Mouse (Mus musculus): ENCODE measurements around the gene Nostrin. TPM values are rescaled to one million over a fixed set of nuclear protein-coding genes. Genes with fewer than 3 reads are reported as not detected.

Nostrin gene
- polyA plus RNA-seq, 1 experiment from 2014 or later, result 2.6 TPM

DNA sequence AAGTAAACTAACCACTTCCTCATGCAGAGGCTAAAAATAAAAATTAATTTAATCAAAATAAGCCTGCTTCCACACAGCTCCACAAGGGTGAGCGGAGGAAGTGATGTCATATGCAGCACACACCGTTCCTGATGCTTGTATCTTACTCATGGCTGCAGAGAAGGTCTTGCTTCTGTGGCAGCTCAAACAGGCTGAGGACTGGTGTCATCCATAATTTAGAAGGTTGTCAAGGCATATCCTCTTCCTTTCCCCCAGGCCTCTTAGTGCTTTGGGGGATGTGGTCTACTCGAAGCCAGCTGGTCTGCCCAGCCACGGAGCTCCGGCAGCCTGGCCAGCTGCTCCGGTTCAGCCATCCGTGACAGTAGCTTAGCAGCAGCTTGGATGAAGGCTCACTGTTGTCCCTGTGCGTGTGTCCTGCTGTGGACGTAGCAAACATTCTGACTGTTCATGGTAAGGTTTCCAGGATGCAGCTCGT is 6.6 kb upstream of the Nostrin start:
- peak; percentile 10 for DNase-seq (ENCODE audit: low spot score)

DNA sequence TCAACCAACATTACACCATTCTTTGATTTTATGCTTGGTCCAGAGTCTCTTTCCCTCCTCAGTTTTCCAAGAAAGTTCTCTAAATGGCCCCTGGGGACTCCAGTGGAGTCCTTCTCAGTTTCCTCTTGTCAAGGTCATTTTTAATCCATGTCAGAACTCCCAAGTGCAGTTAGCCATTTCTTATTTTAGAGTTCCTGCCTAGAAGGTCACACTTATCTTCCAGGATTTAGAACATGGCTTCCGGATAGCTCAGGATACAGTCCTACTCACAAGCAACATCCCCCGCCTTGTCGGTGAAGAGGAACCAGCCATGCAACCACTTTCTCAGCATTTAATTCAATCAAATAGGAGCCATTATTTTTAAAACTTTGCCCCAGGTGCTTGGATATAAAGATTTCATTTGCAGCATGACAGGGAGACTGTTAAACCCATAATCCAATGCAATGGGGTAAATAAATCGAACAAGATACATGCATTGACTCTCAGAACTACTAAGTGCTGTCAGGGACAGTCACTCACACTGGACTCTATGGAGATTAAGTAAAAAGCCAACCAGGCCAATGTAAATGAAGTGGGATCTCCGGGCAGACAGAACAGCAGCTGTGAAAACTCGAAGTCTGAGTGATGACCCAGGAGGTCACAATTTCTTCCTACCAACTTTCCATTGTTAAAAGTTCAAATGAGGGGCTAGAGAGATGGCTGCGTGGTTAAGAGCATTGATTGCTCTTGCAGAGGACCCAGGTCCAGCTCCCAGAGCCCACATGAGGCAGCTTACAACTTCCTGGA is 6.0 kb upstream of the Nostrin start:
- DNase-seq (ENCODE audit: low spot score), result no peak

DNA sequence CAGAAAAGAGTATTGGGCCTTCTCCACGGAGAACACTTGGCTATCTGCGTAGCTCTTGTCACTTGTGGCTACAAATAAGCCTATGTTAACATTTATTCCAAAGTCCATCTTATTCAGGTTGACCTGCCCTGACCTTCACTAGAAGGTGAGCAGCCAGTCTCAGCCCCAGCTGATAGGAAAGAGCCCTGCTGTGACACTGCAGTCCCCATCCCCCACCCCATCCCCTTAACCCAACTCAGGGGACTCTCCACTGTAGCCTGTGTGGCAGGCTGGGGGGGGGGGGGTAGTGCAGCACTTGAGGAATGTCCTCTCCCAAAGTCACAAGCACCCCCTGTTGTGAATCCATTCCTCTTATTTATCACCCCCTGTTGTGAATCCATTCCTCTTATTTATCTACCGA is 3.6 kb upstream of the Nostrin start:
- DNase-seq (ENCODE audit: low spot score), result no peak

DNA sequence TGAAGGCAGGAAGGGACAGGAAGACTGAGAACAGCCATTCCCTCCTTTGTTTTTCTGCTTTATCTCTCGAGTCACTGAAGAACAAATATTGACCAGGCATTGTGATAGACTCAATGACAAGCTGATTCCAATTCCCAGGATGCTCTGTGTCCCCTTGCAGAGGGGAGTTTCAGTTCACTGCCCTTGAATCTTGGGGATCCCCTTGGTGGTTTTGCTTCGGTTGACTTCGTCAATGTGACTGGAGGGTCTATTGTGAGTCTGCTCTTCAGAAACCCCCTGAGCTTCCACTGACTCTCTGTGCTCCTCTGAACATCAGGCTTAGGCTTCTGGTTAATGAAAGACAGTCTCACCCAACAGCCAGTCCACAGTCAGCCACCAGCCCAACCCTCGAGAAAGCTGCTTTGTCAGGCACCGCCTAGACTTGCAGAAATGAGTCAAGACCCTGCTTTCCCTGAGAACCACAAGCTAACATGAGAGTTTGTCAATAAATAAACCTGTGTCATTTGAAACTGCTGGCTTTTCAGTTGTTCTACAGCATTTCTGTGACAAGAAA is 3.0 kb upstream of the Nostrin start:
- no peak for DNase-seq (ENCODE audit: low spot score)

DNA sequence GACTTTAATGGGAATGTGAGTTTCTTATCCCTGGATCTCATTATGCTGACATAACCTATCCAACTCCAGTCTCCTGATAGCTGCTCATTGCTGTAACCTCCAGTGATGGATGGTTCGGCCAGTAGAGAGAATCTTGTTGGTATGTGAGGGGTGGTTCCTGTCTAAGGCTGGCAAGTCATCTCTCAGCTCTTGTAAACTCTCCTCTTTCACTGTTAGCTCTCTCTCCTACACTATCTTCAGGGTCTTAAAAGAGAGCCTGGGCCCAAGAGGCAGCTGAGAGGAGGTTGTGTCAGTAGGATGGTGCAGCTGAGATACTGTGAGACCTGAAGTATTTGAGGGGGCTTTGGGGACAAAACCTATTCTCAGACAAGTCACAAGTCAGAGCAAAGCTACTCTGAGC is 1.4 kb upstream of the Nostrin start:
- no peak for DNase-seq (ENCODE audit: low spot score)

DNA sequence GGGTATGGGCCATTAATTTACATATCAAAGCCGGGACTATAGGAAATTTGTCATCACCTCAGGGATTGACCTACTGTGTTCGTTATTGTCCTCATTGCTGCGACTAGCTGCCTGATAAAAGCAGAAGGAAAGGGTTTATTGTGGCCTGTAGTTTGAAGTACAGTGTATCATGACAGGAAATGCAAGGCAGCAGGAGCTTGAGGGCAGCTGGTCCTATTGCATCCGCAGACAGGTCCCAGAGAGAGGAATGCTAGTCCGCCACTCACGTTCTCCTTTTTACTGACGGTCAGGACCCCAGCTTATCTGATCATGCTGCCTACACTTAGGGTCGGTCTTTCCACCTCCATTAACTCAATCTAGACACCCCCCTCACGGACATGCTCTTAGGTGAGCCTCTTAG is 663 bp upstream of the Nostrin start:
- no peak for DNase-seq (ENCODE audit: low spot score)

DNA sequence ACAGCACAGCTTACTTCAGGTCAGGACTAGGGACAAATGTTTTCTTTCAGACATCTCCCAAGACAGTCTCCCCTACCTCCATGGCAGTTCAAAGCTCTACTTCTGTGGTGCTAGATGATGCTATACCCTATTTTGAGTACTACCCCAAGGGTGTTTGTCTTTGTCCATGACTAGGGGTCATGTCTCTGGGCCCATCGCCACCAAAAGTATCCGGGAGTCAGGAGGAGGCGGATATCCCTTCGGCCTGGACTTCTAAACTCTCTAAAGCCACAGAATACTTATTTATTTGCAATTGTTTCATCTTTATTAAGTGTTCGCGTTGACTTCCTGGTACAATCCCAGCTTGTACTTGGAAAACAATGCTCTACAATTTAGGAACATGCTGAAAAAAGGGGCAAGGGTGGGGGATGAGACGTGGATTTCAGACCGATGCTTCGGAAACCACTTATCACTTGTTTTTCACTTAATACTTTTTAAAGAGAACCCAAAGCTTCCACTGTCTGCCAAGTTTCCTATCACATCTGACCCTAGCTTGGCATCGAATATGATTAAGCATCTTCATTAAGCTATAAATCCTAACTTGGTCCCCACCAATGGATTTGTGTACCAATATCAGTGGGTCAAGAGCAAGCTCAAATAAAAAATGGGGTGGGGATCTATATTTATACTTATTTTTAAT is 1.9 kb downstream of the Nostrin start:
- no peak for DNase-seq (ENCODE audit: low spot score)

DNA sequence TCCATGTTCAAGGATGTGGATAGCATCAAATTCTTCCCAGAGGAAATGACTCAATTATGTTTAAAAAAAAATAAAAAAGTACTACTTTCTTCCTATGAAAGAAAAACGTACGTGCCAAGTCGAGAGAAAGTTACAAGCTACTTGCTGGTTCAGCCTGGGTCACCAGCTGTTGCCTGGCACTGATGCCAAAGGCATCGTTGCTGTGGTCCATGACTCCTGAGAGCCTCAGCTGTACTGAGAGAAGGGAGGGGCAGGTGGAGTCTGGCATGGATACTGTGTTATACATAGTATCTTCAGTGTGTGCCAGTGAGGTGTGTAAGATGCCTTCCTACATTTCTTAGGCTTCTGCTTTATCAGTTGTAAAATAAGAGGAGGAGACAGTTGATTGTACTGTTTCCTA is 3.2 kb downstream of the Nostrin start:
- no peak for DNase-seq (ENCODE audit: low spot score)

DNA sequence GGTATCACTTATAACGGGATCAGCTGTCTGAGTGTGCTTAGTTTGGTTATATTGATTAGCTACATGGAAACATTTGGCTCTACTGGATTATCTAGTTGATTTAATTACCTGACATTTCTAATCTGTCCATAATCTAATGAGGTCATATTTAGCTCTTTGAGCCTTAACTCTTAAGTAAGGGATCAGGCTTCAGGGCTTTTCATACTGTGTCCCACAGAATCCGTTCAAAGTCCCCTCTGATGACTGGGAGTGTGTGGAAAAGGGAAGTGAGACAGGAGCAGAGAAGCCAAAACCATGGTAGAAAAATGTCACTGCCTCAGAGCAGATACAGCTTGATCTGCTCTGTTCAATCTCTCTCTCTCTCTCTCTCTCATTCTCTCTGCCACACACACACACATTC is 4.6 kb downstream of the Nostrin start:
- DNase-seq (ENCODE audit: low spot score), result no peak

DNA sequence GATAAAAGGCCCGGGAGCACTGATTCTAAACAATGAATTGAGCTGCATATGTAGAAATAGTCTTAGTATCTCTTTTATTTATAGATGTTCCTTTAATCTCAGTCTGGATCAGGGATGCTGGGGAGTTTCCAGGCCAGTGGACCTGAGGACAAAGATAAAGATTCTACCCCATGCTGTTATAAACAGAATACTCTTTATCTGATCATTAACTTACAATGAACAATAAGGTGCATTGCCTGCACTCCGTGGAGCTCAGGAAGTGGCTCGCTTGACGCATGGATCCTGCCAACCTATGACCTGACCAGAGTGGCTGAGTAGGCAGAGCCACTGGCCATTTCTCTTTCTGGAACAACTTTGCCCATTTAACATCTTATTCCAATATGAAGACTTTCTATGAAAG is 5.2 kb downstream of the Nostrin start:
- no peak for DNase-seq (ENCODE audit: low spot score)

DNA sequence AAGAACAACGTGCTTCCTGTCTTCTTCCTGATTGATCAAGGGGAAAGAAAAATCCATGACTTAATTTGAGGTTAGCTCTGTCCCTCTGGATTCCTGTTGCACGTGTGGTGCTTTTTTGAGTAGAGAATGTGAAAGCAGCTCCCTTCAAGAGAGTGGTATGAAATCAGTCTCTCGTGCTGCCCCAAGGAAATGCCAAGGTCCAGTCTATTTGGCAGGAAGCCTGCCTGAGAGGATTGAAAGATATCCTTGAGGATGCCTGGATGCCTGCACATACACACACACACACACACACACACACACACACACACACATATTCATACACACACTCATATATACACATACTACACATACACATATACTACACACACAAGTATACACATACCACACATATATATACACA is 13.1 kb downstream of the Nostrin start:
- DNase-seq (ENCODE audit: low spot score), result no peak

DNA sequence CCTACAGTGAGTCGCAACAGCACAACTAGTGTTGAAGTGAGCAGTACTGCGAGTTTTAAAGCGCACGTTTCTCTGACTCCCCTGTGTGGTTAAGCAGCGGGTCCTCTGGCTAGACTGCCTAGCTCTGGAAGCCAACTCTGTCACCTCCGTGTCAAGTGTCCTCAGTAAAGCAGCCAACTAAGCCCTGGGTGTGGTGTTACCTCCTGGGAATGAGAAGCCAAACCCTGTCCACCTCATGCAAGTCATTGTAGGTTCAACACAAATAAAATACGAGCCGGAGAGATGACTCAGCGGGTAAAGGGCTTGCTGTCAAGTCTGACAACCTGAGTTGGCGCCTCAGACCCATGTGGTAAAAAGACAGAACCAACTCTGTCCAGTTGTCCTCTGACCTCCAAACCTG is 13.6 kb downstream of the Nostrin start:
- no peak for DNase-seq (ENCODE audit: low spot score)

DNA sequence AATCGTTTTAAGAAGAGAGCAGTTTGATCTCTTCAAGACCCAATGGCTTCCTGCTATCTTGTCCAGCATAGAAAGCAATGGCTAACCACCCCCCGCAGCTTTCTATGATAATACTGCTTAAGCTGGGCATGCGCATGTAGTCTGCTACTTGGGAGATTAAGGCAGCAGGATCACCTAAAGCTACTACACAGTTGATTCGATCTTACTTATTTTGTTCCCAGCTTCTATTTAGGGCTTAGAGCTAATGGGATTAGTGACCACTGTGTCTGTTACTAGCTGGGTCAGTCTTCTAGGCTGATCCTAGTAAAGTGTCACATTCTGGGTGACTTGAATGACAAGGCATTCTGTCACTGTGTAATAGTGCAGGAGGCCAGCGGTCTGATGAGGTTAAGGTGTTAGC is 15.2 kb downstream of the Nostrin start:
- DNase-seq (ENCODE audit: low spot score), result no peak

DNA sequence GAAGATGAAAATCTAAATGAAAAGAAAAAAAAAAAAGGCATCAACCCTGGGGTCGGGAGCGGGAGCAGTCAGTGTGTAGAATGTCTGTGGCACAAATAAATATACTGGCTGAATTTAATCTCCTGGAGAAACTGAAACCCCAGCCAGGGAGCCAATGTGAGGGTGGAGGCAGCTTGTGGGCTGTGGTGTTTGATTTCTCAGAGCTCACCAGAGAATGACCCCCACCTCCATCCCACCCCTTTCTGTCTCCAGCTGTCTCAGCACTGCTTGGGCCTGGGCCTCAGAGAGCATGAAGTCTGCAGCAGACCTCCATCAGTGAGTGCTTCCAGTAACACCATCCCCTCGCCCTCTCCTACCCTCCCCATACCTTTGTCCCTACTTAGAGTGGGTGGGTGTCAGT is 20.3 kb downstream of the Nostrin start:
- no peak for DNase-seq (ENCODE audit: low spot score)

DNA sequence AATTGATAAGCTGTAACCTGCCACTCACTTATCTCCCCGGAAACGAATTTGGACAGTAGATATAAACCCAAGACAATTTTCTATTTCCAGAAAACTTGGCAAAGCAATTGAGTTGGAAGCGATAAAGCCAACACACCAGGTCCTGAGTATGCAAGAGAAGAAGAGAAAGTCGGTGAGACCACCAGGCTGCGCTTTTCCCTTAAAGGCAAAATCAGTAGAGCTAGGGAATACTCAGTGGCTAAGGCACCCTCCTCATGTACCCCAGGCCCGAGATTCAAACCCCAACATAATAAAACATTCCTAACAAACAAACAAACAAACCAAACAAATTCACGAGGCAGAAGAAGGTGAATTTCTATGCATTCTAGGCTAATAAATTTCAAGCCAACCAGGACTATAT is 20.7 kb downstream of the Nostrin start:
- no peak for DNase-seq (ENCODE audit: low spot score)

DNA sequence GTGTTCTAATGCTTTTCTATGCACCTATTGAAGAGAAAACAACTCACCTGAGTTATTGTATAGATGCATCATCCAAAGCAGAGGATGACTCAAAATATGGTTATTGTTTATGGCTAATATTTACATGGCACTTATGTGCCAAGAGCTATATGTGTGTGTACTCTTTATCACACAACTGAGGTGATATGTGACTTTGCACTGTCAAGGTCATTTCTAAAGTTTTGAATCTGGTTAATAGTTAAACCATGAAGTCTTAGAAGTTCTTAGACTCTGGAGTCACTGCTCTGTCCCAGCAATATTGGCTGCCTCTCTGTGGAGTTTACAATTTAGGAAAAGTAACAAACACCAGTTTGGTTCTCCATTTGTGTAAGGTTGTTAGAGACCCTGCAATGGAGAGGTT is 23.3 kb downstream of the Nostrin start:
- no peak for DNase-seq (ENCODE audit: low spot score)

DNA sequence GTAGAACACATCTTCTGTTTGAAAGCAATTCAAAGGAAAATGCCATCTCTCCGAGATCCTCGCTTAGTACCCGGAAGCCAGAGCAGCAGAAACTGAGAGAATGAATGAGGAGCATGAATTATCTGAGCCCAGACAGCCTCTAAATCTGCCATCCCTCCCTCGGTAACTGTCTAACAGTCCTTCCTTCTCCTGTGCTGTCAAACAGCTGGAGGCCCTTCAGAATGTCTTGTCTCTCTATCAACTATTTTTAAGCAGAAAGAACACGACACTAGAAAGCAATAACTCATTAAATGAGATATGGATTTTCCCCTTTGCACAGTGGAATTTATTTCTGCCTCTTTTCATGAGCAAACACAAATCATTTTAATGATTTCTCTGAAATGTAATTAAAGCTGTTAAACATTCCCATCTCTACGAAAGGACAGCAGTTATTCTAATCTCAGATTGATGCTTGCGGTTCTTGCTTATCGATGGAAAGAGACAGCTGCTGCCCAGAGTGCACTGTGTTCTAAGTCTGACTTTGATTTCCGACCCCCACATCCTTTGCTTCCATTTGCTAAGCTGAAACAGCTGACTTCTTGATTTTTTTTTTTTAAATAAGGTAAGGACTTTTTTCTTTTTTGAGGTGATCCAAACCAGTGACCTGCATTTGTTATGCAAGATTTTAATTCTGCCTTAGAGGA is 34.9 kb downstream of the Nostrin start:
- no peak for DNase-seq (ENCODE audit: low spot score)

DNA sequence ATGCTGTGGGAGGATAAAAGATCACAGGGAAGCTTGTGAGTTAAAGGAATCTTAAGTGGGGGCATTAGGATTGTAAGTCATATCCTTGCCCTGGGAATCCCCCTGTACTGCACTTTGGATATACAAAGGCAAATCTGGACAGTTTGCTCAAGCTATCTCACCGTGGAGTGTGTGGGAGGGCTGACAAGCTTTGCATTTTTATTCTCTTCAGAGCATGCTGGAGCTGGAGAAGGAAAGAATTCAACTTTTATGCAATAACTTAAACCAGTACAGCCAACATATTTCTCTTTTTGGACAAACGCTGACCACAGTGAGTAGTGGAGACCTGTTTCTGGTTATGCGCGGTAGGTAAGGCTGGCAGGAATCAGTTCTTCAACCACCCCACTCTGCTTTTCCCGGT is 39.7 kb downstream of the Nostrin start:
- DNase-seq (ENCODE audit: low spot score), result no peak

DNA sequence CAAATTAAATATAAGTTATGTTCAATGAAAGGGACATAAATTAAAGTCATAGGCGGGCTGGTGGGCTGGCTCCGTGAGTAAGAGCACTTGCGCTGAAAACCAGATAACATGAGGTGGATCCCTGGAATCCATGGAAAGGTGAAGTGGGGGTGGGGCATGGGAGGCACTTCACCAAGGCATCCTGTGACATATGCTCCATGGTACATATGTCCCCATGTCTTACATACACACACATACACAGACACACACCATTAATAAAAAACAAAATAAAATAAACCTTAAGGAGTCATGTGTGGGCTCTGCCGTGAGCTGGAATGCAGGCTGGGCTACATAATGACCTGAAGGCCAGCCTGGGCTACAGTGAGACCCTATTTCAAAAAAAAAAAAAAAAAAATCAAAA is 44.1 kb downstream of the Nostrin start:
- DNase-seq (ENCODE audit: low spot score), result no peak

DNA sequence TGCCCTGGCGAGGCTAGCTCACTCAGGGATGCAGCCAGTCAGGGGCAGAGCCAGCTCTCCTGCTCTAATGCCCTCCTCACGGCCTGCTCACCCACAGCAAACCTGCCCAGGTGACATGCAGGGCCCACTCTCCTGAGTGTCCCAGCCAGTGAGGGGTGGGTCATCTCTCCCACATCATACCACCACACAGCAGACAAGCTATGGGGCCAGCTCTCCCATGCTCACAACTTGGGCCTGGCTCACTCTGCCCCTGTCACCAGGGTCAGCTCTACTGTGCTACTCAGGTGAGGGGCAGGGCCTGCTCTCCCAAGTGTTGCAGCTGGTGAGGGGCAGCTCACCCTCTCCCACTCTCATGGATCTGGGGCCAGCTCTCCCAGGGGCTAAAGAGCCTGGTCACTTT is 52.4 kb downstream of the Nostrin start:
- no peak for DNase-seq (ENCODE audit: low spot score)

DNA sequence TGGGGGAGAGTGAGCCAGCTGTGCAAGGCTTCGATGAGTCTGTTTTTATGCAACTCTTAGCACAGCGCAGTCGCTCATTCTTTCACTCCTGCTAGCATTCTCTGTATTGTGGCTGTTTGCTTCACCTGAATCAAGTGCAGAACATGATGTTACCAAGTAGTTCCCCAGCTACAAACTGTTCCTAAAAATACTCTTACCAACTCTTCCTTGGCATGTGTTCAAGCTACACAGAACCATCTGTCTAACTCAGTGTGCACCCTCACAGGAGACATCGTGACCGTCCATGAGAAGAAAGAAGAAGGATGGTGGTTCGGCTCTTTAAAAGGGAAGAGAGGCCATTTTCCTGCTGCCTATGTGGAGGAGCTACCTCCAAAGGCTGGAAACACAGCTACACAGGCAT is 53.1 kb downstream of the Nostrin start:
- DNase-seq (ENCODE audit: low spot score), result no peak

DNA sequence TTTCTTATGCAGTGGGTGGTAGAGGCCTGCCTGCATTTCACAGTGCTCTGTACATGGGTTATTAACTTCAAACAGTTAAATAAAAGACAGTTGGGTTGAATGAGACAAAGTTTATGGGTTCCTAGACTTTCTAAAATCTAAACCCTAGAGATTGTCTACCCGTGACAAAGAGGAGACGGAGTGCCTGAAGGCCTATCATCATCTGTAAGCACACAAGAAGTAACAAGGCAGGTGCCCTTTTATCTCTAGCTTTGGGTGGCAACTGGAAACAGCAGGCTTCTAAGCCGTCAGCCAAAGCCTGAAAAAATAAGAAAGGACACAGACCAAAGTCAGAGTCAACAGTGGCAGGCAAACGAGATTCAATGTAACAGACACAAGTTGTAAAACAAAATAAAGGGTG is 53.6 kb downstream of the Nostrin start:
- no peak for DNase-seq (ENCODE audit: low spot score)
